Mouse (Mus musculus): ENCODE measurements around the gene Serhl.
"Not testable (repeated sequence)": the region's sequence is repeated elsewhere in the genome, so short reads cannot be mapped to it uniquely, and the experiment has no call there.

Gene Serhl

GRCm38 (mm10) chr15:83089429-83089605 is at the start of gene Serhl:
Gene Serhl, plus strand, starts transcription at chr15:83089506.
- no peak for DNase-seq

DNA sequence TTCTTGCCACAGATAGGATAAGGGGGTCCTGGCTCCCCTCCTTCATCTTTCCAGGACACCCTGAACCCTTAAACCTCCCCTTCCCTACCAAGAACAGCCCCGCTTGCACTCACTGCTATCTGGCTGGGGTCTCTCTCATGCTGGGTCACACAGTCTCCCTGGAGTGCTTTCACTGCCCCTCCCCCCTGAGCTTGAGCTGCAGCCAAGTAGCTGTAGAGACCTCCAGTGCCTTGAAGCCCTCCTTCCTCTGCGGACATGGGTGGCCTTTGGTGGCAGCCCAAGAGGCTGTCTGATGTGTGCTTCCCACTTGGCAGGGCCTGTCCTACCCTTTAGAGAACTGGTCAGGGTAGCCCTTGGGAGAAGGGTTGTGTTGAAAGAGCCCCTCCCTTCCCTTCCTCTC is 49.1 kb upstream of the Serhl start:
- no peak for DNase-seq

- no peak for DNase-seq
Observed at GRCm38 (mm10) chr15:83042655-83043361, 46.5 kb upstream of the Serhl start.

DNA sequence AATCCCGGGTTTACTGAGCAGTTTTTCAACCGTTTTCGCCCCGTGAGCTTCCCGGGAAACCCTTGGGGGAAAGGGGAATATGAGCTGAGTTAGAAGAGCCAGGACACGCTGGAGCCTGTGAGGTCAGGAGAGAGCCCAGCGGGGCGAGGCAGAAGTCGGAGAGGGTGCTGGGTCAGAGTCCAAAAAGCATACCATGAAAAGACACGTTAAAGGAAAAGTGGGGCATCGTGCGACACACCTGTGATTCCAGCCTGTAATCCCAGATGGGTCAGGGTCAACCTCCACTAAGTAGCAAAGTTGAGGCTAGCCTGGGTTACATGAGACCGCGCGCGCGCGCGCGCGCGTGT is 46.0 kb upstream of the Serhl start:
- DNase-seq, result no peak

DNA sequence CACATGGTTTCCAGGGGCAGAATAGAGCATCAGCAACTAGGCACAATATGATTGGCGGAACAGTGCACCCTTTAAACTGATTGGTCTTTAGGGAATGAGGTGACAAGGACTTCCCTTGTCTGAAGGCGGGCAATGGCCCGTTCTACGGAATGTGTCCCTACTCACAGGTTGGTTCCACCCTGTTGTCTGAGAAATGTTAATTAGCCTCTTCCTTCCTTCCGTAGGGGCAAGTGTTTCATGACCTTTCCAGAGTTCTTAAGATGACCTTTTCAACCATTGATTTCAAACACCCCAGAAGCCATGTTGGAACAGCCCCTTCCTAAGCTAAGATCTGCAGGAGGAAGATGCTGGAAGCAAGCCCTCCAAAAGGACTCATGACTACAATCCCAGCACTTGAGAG is 43.7 kb upstream of the Serhl start:
- not testable (repeated sequence) for DNase-seq

- no peak for DNase-seq
Observed at GRCm38 (mm10) chr15:83046308-83046707, 43.0 kb upstream of the Serhl start.

- DNase-seq, result no peak
Observed at GRCm38 (mm10) chr15:83046730-83047129, 42.6 kb upstream of the Serhl start.

DNA sequence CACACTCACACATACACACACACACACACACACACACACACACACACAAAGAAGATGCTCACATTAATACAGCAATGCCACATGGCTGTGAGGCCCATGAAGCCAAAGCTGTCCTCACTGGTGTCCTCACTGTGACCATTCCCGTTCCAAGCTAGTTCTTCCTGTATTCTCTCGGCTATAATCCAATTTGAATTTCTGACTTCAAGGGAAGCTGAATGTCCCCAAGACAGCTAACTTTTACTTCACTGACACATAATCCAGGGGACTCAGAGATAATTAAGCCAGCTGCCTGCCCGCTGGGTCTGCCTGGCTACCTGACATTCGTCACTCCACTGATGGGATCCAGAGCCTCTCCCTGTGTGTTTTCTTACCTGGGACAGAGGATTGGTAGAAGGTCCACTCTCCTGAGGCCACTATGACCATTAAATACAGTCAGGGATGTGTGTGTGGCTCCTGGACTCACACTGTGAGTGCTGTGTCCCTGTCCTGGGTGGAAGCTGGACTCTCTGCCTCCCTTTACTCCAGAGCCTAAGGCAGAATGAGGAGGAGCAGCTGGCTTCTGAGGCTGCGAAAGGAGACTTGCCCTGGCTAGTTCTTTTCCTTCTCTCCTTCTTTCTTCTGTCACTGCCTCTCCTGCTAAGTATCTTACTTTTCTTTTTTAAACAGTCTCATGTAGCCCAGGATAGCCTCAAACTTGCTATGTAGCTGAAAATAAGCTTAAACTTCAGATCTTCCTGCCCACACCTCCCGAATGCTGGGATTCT is 36.8 kb upstream of the Serhl start:
- DNase-seq, result no peak

- no peak for DNase-seq
Observed at GRCm38 (mm10) chr15:83053261-83053660, 36.0 kb upstream of the Serhl start.

DNA sequence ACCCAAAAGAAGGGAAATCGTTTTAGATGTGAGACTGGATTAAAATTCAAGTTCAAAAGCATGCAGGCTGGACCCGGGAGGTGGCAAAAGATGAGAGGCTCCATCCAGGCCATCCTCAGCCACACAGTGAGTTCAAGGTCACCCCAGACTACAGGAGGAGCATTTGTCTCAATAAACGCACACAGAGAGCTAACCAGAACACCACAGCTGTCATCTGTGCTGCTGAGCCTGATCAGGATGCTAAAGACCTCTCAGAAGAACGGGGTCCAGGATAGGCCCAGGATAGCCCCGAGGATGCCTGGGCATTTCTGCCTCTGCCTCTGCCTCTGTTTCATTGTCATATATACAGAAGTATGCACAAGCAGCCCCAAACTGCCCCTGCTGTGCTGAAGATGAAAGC is 33.7 kb upstream of the Serhl start:
- no peak for DNase-seq

DNA sequence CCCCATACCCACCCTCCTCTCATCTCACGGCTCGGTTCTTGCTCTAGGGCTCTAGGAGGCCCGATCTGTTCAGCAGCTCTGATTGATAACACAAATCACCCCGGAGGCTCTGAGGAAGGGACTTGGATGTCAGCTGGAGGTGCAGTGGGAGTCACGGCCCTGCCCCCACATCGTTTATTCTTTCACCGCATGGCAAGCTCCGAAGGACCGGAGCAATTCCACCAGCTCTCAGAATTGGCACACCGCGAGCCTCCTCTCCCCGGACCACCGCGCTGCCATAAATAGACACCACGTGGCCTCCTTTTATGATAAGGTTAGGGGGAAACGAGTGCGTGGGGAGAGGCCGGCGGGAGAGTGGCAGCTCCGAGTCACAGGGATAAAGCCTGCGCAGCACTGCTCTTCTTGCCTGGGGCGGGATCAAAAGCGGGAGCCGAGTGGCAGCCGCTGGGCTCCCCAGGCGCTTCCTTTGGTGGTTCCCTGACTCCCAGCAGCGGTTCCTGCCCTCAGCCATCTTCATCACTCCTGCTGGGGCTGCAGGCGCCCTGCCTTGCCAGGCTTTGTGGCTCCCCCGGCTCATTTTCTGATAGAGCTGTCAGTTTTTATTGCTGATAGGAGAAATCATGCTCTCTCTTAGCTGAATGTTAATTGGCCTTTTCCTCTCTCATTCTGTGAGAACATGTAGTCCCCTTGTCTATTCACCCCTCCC is 32.8 kb upstream of the Serhl start:
- DNase-seq, result peak in 1 of 2 experiments; percentile 49

DNA sequence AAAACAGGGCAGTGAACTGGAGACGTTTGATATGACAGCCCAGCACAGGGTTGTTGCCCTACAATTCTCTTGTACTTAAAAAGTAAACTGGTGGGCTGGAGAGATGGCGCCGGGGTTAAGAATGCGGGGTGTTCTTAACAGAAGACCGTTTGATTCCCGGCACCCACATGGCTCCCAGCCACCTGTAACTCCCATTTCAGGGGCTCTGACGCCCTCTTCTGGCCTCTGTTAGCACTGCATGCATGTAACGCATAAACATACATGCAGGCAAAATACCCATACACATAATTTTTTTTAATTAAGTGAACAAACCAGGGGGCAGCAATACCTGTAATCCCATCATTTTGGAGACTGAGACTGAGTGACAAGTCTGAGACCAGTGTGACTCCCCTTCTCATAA is 31.8 kb upstream of the Serhl start:
- DNase-seq, result peak in 1 of 2 experiments; percentile 66

DNA sequence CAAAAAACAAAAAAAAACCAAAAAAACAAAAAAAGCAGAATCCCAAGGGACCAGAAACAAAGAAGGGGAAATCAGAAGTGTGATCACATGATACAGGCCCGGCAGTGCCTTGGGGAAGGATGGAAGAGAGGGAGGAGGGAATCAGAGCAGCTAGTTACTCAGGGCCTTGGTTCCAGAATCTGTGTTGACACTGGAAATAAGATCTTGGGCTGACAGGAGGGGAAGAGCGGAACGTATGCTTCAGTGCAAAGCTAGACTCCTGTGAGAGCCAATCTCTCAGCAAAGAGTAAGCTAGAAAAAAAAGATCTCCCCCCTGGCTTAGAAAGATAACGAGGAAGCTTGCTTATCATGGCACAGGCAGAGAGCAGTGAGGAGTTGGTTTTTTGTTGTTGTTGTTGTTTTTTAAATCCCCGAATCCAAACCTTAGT is 30.1 kb upstream of the Serhl start:
- DNase-seq, result no peak

GRCm38 (mm10) chr15:83061689-83062088 is 27.6 kb upstream of the Serhl start:
- no peak for DNase-seq

GRCm38 (mm10) chr15:83062582-83062981 is 26.7 kb upstream of the Serhl start:
- DNase-seq, result not testable (repeated sequence)

DNA sequence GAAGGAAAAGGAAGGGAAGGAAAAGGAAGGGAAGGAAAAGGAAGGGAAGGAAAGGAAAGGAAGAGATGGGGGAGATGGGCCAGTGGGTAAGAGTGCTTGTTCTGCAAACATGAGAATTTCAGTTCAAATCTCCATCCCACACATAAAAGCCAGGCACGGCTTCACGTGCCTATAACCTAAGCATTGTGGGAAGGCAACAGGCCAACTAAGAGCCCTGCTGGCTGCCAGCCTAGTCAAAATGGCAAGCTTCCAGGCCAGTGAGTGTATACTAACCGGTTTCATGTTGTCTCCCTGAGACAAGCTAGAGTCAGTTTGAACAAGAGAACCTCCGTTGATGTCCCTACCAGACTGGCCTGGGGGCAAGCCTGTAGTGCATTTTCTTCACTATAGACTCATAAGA is 23.8 kb upstream of the Serhl start:
- DNase-seq, result peak; percentile 86 to 89

GRCm38 (mm10) chr15:83068270-83068669 is 21.0 kb upstream of the Serhl start:
- DNase-seq, result no peak

- DNase-seq, result no peak
Observed at GRCm38 (mm10) chr15:83070942-83071341, 18.4 kb upstream of the Serhl start.

GRCm38 (mm10) chr15:83071752-83072151 is 17.6 kb upstream of the Serhl start:
- DNase-seq, result no peak

DNA sequence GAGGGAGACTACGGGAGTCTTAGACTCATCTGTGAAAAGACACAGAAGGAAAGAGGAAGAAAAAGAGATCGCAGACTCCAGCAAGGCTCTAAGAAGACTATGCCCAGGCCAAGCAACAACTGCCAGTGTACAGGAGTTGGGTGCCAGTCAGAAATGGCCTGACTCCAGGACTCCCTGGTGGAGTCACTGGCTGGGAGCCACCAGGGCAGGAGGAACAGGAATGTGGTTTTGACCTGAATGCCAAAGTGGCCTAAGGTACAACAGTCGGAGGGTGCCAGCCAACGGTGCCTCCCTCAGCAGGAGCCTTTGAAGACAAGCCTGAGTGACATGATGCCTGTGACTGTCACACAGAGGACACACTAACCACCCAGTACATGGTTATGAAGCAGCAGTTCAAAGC is 15.1 kb upstream of the Serhl start:
- DNase-seq, result peak; percentile 30 to 54

DNA sequence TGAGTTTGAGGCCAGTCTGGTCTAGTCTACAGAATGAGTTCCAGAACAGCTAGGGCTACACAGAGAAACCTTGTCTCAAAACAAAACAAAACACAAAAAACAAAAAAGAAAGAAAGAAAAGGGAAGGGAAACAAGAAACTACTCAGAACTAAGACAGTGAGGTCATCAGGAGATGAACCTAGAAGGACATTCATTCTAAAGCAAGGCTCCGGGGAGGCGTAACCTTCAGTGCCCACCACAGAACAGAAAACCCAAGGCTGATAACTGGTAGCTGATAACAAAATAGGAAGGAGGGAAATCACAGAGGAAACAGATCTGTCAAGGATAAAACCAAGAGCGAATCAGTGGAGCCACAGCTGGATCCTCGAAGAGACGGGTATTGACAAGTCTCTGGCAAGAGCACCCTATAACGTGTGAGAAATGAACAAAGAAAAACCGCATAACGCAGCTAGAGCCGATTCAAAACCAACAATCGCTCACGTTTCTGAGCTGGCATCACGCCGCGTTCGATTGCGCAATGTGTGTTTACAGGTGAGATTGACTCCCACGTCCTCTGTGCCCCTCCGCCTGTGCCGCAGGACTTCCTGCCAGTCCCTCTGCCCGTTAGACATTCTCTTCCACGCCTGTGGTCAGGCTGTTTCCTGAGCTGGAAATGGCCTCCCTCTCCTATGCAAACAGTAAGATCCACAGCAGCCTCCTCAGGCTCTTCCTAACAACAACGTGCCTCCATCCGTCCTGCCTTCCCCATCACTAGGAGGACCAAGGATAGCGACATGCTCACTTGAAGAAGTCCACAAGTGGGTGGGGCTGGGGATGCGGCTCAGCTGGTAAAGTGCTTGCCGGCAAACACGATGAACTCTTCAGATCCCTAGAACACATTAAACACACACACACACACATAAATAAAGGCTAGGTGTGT is 13.4 kb upstream of the Serhl start:
- DNase-seq, result no peak

GRCm38 (mm10) chr15:83083530-83083929 is 5.8 kb upstream of the Serhl start:
- no peak for DNase-seq

DNA sequence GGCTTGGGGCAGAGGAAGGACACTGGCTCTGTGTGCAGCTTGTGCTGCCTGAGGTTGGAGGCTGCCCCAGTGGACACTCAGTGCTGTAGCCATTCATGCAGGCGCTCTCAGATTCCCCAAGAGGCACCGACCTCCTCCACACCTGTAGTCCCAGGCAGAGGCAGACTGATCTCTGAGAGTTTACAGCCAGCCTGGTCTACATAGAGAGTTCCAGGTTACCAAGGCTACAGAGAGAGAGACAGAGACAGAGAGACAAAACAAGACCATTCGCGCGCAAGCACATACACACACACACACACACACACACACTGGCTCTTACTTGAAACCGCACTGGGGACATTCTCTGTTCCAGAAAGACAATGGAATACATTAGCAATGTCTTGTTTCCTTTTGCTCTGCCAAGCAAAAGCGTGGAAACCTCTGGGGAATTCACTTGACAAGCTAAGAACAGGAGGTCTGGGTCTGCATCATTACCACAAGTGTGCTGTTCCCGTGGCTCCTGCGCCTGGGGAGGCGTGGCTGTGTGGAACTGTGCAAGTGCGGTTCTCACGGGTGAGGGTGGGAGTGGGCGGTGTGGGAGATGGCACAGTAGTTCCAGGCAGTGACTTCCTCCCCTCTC is 5.2 kb upstream of the Serhl start:
- peak in 1 of 2 experiments; percentile 18 for DNase-seq
